Mouse (Mus musculus) gastrocnemius, postnatal 36 days (tissue): ENCODE measurements around the gene Cfap57. TPM values are rescaled to one million over a fixed set of nuclear protein-coding genes. Genes with fewer than 3 reads are reported as not detected.
"Not testable (repeated sequence)": the region's sequence is repeated elsewhere in the genome, so short reads cannot be mapped to it uniquely, and the experiment has no call there.

Experiments
- DNase-seq, 2 experiments: peaks; one replicate each; pipeline ENCODE4 v3.0.0; 2022
- intact Hi-C: fragments of 180-260 bp; cut with DNase I; formaldehyde crosslinking; loops from one replicate; pipeline ENCODE4 v1.15.1; 2025
- total RNA-seq, 2 experiments: library from RNA; stranded (reverse); gene quantifications; 2 replicates each; pipeline ENCODE4 v1.2.3; 2021

The Cfap57 gene
- total RNA-seq, 2 experiments from 2014 or later = not detected

- intact Hi-C loops = no loop called here
- no peak for DNase-seq
Measured at GRCm38 (mm10) chr4:118564926-118565279, 55.7 kb downstream of the Cfap57 start.

- intact Hi-C loops = no loop called here
Measured at GRCm38 (mm10) chr4:118564062-118564925, 56.3 kb downstream of the Cfap57 start.

DNA sequence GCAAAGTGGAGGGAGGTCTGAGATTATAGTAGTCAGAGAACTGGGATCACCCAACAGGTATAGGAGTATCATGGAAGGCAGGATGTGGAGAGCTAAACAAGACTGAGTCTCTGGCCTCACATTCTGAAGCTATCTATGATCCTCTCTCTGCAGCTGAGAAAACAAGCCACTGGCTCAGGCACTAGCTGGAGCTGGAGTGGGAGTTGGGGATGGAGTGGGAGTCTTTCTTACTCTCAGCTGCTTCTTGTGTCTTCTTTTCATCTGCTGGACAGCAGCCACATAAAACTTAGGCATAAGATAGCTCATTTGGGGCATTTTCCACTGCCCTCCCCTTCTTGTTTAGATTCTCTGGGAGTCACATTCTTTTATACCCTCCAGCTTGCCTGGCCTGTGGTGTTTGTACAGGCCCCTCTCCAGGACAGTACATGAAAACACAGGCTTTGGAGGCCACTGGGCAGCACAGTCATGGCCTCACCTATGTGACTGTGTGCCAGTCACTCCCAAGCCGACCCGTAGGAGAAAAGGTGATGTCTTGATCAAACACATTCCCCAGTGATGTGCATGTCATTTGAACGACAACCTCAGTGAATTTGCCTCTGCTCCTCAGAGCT lies 67.4 kb downstream of the Cfap57 start:
- intact Hi-C loops = no loop called here
- DNase-seq = no peak

More at GRCm38 (mm10) chr4:118564062-118564925, 56.3 kb downstream of the Cfap57 start:
- no peak for DNase-seq

DNA sequence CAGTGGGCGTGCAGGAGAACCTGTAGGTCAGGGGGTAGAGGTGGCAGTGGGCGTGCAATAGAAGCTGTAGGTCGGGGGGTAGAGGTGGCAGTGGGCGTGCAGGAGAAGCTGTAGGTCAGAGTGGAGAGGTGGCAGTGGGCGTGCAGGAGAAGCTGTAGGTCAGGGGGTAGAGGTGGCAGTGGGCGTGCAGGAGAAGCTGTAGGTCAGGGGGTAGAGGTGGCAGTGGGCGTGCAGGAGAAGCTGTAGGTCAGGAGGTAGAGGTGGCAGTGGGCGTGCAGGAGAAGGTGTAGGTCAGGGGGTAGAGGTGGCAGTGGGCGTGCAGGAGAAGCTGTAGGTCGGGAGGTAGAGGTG lies 72.5 kb downstream of the Cfap57 start:
- peak in 1 of 2 experiments; percentile 25 for DNase-seq
- intact Hi-C loops = not testable (repeated sequence)

DNA sequence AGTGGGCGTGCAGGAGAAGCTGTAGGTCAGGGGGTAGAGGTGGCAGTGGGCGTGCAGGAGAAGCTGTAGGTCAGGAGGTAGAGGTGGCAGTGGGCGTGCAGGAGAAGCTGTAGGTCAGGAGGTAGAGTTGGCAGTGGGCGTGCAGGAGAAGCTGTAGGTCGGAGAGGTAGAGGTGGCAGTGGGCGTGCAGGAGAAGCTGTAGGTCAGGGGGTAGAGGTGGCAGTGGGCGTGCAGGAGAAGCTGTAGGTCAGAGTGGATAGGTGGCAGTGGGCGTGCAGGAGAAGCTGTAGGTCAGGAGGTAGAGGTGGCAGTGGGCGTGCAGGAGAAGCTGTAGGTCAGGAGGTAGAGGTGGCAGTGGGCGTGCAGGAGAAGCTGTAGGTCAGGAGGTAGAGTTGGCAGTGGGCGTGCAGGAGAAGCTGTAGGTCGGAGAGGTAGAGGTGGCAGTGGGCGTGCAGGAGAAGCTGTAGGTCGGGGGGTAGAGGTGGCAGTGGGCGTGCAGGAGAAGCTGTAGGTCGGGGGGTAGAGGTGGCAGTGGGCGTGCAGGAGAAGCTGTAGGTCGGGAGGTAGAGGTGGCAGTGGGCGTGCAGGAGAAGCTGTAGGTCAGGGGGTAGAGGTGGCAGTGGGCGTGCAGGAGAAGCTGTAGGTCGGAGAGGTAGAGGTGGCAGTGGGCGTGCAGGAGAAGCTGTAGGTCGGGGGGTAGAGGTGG lies 73.0 kb downstream of the Cfap57 start:
- DNase-seq = peak; percentile 67 to 86
- intact Hi-C loops = not testable (repeated sequence)

DNA sequence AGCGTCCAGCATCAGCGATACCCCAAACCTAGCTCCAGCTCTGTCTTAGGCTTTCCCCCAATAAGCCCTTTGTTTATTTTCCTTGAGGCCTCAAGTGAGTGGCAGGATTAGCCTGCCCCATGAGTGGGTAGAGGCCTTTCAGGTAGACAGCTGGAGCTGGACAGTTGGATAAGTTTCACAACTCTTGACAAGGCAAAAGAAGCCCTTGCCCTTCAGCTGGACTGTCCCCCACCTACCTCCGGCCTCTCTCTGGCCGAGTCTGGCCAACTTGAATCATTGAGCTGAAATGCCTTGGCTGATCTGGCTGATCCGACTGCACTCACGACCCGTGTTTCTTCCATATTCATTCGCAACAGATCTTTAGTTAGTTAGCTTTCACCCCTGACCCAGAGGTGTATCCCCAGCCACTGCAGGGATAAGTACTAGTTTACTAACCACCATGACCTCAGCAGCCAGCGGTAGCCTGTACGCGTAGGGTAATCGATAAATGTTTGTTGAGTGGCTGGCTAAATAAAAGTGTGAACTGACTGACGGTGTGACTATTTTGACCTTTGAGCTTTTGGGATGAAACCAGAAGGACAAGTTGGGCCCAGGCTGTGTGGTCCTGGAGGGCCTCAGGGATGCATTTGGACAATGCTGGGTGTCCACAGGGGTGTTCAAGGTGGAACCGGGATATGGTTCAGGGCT lies 76.0 kb downstream of the Cfap57 start:
- no peak for DNase-seq
- intact Hi-C loops = no loop called here

GRCm38 (mm10) chr4:118543592-118544260 lies 76.9 kb downstream of the Cfap57 start, which contains the start of gene Tmem125:
Gene Tmem125, minus strand, starts transcription at chr4:118544044.
- DNase-seq = no peak
- intact Hi-C loops = no loop called here

GRCm38 (mm10) chr4:118543158-118543530 lies 77.4 kb downstream of the Cfap57 start:
- DNase-seq = no peak
- intact Hi-C loops = no loop called here

DNA sequence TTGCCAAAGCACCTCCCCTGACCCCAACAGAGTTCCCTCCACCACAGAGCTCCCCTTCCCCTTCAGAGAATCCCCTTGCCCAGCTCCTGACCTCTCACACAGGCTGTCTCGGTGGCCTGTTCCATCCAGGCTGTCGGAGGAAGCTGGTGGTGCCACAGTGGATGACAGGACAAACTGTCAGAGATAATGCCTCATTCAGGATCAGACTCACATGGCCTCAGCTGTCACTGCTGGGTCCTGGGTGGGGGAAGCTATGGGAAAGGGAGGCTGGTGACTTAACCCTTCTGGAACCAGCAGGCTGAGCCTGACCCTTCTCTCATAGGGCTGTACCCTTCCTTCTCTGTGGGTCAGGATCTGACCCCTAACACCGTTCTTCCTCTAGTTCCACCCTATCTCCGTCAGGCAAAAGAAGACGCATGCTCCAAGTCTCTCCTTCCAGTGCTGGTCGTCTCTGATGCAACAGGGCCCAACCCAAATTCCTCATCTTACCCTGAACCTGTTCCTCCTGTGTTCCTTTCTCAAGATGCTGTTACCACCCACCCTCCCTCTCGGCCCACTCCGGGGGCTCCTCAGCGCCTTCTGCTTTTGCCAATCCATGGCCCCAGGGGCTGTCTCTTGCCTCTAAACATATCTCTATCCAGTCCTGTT lies 77.9 kb downstream of the Cfap57 start:
- intact Hi-C loops = no loop called here
- no peak for DNase-seq

GRCm38 (mm10) chr4:118539904-118540303 lies 80.7 kb downstream of the Cfap57 start:
- no peak for DNase-seq
- intact Hi-C loops = no loop called here

DNA sequence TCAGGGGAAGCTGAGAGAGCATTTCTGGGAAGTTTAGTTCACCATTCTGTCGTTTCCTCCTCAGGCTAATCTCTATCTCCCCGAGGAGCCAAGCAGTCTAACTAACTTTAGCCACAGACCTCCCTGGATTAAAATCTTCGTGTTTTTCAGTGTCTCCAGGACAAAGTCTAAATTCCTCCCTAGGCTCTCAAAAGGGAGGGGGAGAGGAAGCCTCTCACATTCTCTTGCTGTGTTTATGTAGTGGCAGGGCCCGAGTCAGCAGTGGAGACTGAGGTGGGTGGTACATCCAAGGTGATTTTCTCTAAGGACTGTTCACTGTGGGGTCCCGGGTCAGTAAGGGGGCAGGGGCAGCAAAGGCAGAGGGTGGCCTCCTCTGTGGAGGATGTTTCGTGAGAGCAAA lies 82.8 kb downstream of the Cfap57 start:
- intact Hi-C loops = no loop called here
- DNase-seq = no peak

- intact Hi-C loops = no loop called here
Measured at GRCm38 (mm10) chr4:118535610-118536009, 85.0 kb downstream of the Cfap57 start.

DNA sequence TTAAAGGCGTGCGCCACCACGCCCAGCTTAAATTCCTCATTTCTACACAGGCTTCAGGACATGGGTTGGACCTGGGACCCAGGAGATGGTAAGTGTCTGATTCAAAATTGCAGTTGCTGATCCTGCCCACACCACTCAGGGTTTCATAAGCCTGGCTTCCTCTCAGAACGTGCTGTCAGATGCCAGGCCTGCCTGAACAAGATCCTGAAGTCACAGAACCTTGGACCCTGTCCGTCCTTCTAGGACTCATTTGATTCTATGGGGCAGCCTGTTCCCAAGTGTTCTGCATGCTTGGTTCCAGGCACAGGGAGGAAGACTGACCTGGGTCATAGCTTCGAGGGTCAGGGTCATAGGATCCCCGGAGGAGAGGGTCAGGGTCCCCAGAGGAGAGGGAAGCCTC lies 87.0 kb downstream of the Cfap57 start:
- intact Hi-C loops = no loop called here
- no peak for DNase-seq

More at GRCm38 (mm10) chr4:118535610-118536009, 85.0 kb downstream of the Cfap57 start:
- no peak for DNase-seq

DNA sequence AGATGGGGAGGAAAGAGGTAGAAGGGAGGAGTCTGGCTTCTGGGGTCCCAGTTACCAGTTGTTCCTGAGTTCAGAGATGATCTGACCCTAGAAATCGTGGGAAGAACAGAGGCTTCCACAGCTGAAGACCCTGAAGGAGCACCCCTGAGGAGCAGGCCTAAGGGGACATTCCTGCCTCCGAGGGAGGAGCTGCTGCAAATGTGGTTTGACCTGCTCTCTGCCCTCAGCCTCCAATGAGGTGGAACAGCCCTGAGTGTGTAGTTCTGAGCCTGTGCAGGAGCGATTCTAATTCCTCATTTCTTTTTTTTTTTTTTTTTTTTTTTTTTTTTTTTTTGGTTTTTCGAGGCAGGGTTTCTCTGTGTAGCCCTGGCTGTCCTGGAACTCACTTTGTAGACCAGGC lies 87.4 kb downstream of the Cfap57 start:
- intact Hi-C loops = no loop called here
- DNase-seq = no peak

DNA sequence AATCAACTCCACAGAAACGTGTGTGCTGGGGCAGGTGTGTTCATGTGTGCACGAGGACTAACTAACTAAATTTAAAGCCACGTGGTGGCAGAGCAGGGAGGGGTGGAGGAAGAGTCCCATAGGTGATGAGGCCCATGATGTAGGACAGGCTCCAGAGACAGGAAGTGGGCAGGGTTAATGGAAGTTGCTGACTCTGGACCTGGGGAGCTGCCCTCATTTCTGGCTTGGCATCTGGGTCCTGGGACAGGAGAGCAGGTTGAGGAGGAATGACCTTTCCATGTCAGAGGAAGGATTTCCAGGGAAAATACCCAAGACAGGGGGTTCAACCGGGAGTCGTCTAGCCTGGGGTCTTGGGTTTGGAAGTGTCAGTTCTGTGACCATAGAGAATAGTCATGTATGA lies 87.9 kb downstream of the Cfap57 start:
- intact Hi-C loops = no loop called here

GRCm38 (mm10) chr4:118527720-118528119 lies 92.9 kb downstream of the Cfap57 start:
- no peak for DNase-seq
- intact Hi-C loops = no loop called here

More for the DNA sequence above, 87.9 kb downstream of the Cfap57 start:
- no peak for DNase-seq

- intact Hi-C loops = no loop called here
- DNase-seq = no peak
Measured at GRCm38 (mm10) chr4:118527335-118527681, 93.3 kb downstream of the Cfap57 start.

DNA sequence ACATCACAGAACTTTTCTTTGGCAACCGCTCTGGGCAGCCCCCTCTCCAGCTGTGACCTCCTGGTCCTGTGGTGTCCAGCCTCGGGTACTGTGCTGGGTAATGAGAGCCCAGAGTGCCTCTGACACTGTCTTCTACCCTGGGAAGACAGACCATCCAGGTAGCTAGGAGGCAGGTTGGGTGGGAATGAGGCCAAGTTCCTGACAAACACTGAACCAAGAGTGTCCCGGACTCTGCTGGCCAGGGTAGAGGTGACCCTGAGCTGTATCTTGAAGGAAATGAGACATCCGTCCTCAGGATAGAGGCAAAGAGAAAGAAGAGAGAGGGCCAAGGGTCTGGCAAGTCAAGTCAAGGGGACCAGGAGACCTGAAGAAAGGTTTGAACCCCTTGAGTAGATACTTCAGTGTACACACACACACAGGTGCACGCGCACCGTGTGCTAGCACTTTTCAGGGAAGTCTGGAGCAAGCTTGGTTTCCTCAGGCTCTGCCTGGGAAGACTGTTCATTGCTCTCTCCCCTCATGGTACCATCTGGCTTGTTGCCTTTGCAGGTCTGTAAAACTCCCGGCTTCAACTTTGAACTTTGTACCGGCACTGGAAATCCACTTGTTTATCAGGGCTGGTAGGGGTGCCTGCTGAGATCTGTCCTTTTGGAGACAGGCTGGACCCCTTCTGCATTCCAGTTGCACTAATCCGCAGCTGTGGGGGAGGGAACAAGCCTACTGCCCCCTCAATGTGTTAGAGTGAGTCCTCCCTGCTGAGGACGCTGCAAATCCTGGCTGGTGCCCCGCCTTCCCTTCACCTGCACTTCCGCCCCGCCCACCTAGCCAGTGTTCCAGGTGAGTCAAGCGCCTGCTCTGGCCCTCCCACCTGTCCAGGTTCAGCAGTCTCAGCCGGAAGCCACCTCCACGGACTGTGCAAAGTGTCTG lies 93.9 kb downstream of the Cfap57 start, which contains the start of gene 2610528J11Rik:
Gene 2610528J11Rik (plus strand): TSS at position 592 of the 927 bp plus-strand sequence.
- intact Hi-C loops = no loop called here
- no peak for DNase-seq

DNA sequence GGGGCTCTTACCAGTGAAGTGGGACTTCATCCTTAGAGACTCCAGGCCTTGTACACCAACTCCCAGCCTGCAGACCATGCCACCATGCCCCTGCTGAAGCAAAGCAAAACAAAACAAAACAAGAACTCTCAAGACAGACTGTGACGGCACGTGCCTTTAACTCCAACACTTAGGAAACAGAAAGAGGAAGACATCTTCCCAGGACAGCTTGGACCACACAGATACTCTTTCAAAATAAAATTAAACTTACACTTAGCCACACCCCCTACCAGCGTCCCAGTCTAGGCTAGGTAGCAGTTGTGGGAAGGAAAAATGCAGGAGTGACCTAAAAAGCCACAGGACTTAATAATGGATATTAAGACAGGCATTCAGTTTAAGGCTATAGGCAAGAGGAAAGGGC lies 94.8 kb downstream of the Cfap57 start:
- intact Hi-C loops = no loop called here
- DNase-seq = no peak
